Mouse (Mus musculus) neural tube, embryonic 12.5 days (tissue): ENCODE measurements around the gene Ciz1. TPM values are rescaled to one million over a fixed set of nuclear protein-coding genes. Genes with fewer than 3 reads are reported as not detected.

Source experiments
- ATAC-seq: fragments of 200-750 bp; cut with Nextera tagmentation; 2 replicates; pipeline ENCODE4 v1.8.0; 2017; ENCODE audit warnings: low read depth, mild to moderate bottlenecking, moderate TSS enrichment, moderate library complexity; ENCODE audit not compliant: low FRiP score
- H3K27ac ChIP-seq: fragments of 300-500 bp; sonication (generic); 2 replicates; pipeline ENCODE4 v1.5.1; 2016
- H3K27me3 ChIP-seq: fragments of 300-500 bp; sonication (generic); replicated peaks from 2 replicates; pipeline ENCODE4 v1.6.1; 2016; ENCODE audit warnings: mild to moderate bottlenecking
- H3K36me3 ChIP-seq: fragments of 300-500 bp; sonication (generic); 2 replicates; pipeline ENCODE4 v1.6.1; 2016; ENCODE audit warnings: mild to moderate bottlenecking
- H3K4me1 ChIP-seq: fragments of 300-500 bp; sonication (generic); 2 replicates; pipeline ENCODE4 v1.6.1; 2016
- H3K4me2 ChIP-seq: fragments of 300-500 bp; sonication (generic); replicated peaks from 2 replicates; pipeline ENCODE4 v1.6.1; 2016; ENCODE audit warnings: mild to moderate bottlenecking
- H3K4me3 ChIP-seq: fragments of 300-500 bp; sonication (generic); 2 replicates; pipeline ENCODE4 v1.5.1; 2016
- H3K9ac ChIP-seq: fragments of 300-500 bp; sonication (generic); 2 replicates; pipeline ENCODE4 v1.6.1; 2016; ENCODE audit warnings: mild to moderate bottlenecking
- H3K9me3 ChIP-seq: fragments of 300-500 bp; sonication (generic); 2 replicates; pipeline ENCODE4 v1.6.1; 2016; ENCODE audit warnings: mild to moderate bottlenecking
- WGBS: fragments of 180-500 bp; shearing (Covaris S2); methylation state at CpG from one replicate; pipeline ENCODE4 v1.1.7; 2016; 5-methylcytosine and 5-hydroxymethylcytosine counted together
- polyA plus RNA-seq: library from polyadenylated mRNA; unstranded; fragments of >200 nt; fragmentation: Nextera tagmentation; extraction: Ambion mirVana; gene quantifications from 2 replicates; pipeline ENCODE4 v1.2.1, GENCODE M21; 2016

Gene Ciz1
- polyA plus RNA-seq, 1 experiment from 2014 or later = 57.6 TPM

DNA sequence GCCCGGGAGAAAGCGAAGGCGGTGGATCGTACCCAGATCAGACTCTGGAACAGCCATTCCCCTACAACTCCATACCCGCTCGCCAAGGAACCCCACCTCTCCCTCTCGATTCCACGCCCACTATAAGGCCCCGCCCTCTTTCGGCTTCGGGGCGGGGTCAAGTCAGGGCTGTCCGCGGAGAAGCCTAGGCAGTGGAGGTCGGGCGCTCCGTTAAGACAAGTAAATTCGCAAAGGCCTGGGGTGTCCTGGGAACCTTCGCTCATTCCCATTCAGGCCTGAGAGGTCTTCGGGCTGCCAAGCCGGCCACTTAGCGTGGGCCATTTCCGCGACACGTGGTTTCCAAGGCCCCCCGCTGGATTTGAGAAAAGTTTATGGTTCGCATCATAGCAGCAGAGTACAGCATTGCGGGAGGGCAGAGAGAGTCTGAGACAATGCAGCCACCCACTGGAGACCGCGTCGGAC is 43.4 kb downstream of the Ciz1 start, which contains the start of gene Ptges2:
Gene Ptges2 (plus strand): TSS at position 413 of the 462 bp plus-strand sequence.
- H3K4me3 ChIP-seq = peak within 1 kb of the TSS; percentile 93
- no peaks in the 10 kb centered on the region for H3K9me3 ChIP-seq
- peak within 1 kb of the TSS; percentile 91 for H3K9ac ChIP-seq
- H3K27me3 ChIP-seq = no peaks in the 10 kb centered on the region
- H3K4me2 ChIP-seq = peak within 1 kb of the TSS; percentile 95
- peaks cover 7% of the 10 kb centered on the region for H3K36me3 ChIP-seq
- H3K27ac ChIP-seq = peak within 1 kb of the TSS; percentile 57
- peaks cover 10% of the 10 kb centered on the region for H3K4me1 ChIP-seq
- under 1% methylated on average over 31 of the region's 31 CpGs for WGBS
- peak; percentile 92 for ATAC-seq

- peaks cover 10% of the 10 kb centered on the region for H3K4me1 ChIP-seq
- no peaks in the 10 kb centered on the region for H3K27me3 ChIP-seq
- H3K9me3 ChIP-seq = no peaks in the 10 kb centered on the region
- peak overlapping the region; percentile 95 for H3K4me2 ChIP-seq
- under 1% methylated on average over 59 of the region's 59 CpGs for WGBS
- H3K36me3 ChIP-seq = peaks cover 13% of the 10 kb centered on the region
- peak overlapping the region; percentile 93 for H3K4me3 ChIP-seq
- peak; percentile 97 for ATAC-seq
- peak overlapping the region; percentile 91 for H3K9ac ChIP-seq
- H3K27ac ChIP-seq = peak overlapping the region; percentile 57
These were observed 44.0 kb downstream of the Ciz1 start for GRCm38 (mm10) chr2:32395946-32396621.

DNA sequence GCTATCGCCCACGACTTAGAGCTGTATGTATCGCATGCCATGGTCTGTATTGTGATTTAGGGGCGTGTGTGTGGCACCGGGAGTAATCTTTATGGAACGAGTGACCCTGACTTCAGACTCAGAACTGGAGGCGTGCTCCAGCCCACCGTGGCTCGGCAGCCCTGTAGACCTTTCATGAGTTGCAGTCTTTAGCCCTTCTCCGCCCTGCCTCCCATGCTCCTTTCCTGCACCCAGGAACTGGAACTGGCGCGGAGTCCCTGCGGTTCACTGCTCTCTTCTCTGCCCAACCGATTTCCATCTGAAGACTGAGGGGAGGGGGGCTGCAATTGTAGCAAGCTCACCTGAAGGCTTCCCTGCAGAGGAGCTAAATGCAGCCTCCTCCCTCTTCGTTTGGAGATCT is 44.6 kb downstream of the Ciz1 start:
- peak overlapping the region; percentile 95 for H3K4me2 ChIP-seq
- H3K9ac ChIP-seq = peak overlapping the region; percentile 91
- peaks cover 10% of the 10 kb centered on the region for H3K4me1 ChIP-seq
- H3K27me3 ChIP-seq = no peaks in the 10 kb centered on the region
- H3K27ac ChIP-seq = no peak overlapping the region
- under 1% methylated on average over 15 of the region's 15 CpGs for WGBS
- peaks cover 19% of the 10 kb centered on the region for H3K36me3 ChIP-seq
- no peak for ATAC-seq
- peak overlapping the region; percentile 93 for H3K4me3 ChIP-seq
- H3K9me3 ChIP-seq = no peaks in the 10 kb centered on the region

- Histone ChIP-seq H3K9ac (no peak overlapping the region), H3K27me3 (no peaks in the 10 kb centered on the region), H3K27ac (no peak overlapping the region), H3K9me3 (no peaks in the 10 kb centered on the region), H3K4me1 (no peaks in the 10 kb centered on the region), H3K4me3 (no peak overlapping the region), H3K4me2 (no peak overlapping the region), H3K36me3 (peaks cover 31% of the 10 kb centered on the region)
- 16% methylated on average over 2 of the region's 2 CpGs for WGBS
- ATAC-seq = peak; percentile 33; the same call in 1 of the 2 replicates
These were observed 52.5 kb downstream of the Ciz1 start for GRCm38 (mm10) chr2:32404663-32405062.

DNA sequence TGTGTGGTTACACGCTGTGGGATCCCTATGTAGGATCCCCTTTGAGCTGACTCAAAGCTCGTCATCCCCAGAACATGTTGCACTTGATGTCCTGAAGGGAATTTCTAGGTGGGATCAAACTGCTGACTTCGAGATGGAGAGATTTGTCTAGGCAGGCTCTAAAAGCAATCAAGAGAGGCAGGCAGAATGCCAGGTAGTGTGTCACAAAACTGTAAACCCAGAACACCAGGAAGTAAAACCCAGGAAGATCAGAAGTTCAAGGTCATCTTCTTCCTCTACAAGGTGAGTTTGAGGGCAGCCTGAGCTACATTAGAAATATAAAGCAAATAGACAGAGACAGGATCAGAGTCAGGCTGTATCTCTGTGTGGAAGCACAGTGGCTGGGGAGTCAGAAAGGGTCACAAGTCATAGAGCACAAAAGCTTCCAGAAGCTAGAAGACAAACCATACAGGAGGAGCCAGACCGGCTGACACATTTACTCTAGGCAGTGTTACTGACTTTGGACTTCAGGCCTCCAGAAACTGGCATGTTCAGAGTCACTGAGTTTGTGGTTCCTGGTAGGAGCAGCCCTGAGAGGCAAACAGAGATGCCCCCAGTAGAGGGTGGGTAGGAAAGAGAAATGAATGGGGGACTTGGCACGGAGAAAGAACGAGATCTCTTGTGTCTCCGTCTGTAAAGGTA is 55.2 kb downstream of the Ciz1 start:
- 89% methylated on average over 7 of the region's 7 CpGs for WGBS
- no peak overlapping the region for H3K27ac ChIP-seq
- H3K36me3 ChIP-seq = peaks cover 6% of the 10 kb centered on the region
- H3K4me1 ChIP-seq = no peaks in the 10 kb centered on the region
- H3K9ac ChIP-seq = no peak overlapping the region
- H3K9me3 ChIP-seq = no peaks in the 10 kb centered on the region
- no peaks in the 10 kb centered on the region for H3K27me3 ChIP-seq
- H3K4me3 ChIP-seq = no peak overlapping the region
- no peak for ATAC-seq
- no peak overlapping the region for H3K4me2 ChIP-seq

DNA sequence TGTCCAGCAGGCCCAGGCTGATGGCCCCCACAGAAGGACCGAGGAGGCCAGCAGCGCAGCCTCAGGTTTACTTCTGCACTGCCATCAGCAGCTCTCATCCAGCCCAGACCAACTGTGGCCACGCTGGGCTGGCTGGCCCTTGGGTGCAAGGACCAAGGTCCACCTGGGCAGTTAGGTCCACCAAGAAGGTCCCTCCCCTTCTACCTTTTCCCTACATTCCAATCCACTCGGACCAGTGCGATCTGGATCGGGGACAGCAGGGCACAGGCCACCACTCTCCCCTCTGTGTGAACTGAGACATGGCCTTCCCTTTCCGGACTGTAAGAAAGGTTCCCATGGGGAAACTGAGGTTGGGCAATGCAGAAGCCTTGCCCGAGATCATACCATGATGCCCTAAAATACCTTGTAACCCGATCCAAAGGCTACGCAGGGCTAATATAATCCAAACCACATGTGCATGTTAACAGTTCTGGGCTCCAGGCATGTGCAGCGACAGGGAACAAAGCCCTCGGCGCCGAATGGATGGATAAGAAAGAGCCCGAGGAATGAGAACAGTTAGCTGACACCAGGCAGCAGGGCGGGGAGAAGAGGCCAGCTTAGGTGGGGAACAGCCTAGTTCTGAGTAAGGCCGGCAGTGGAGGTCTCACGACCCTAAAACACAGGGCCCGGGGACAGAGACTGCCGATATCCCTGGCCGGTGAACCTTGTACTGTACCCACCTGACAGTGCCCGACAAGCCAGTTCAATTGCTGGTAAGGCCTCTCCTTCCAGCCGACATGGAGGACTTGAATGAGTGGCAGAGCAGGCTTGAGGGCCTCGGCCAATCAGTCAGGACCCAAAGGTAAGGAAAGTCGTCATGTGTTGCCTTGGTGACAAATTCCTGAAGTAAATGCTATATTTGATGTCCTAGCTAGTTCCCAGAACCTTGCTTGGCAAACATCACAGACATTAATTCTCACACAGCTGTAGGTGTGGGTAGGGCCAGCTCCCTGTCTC is 56.6 kb downstream of the Ciz1 start:
- Histone ChIP-seq H3K9ac (no peak overlapping the region), H3K36me3 (peaks cover 2% of the 10 kb centered on the region), H3K4me1 (no peaks in the 10 kb centered on the region), H3K27me3 (no peaks in the 10 kb centered on the region), H3K27ac (no peak overlapping the region), H3K4me3 (no peak overlapping the region), H3K4me2 (no peak overlapping the region), H3K9me3 (no peaks in the 10 kb centered on the region)
- WGBS = 73% methylated on average over 25 of the region's 25 CpGs
- no peak for ATAC-seq

DNA sequence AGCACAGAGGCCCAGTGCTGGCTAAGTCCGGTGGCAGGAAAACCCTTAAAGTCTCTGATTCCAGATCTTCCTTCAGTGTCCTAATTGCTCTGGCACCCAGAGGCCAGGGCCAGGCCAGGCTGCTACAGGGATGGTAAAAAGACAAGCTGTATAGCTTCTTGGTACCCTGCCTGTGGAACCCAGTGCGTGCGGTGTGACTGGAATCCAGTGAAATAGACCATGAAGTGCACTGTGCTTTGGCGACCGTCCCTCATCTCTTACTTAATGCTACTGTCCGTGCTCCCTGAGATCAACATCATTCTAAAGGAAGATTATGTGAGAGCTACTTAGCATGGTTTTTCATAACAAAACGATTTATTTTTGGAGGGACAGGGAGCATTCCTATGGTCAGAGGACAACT is 59.3 kb downstream of the Ciz1 start:
- no peak for ATAC-seq
- no peak overlapping the region for H3K9ac ChIP-seq
- WGBS = 87% methylated on average over 7 of the region's 7 CpGs
- no peak overlapping the region for H3K4me3 ChIP-seq
- H3K27me3 ChIP-seq = no peaks in the 10 kb centered on the region
- no peak overlapping the region for H3K27ac ChIP-seq
- peaks cover 28% of the 10 kb centered on the region for H3K36me3 ChIP-seq
- no peaks in the 10 kb centered on the region for H3K9me3 ChIP-seq
- H3K4me1 ChIP-seq = no peaks in the 10 kb centered on the region
- H3K4me2 ChIP-seq = no peak overlapping the region

- H3K36me3 ChIP-seq = peaks cover 43% of the 10 kb centered on the region
- H3K27ac ChIP-seq = no peak overlapping the region
- no peak overlapping the region for H3K9ac ChIP-seq
- no peak overlapping the region for H3K4me2 ChIP-seq
- H3K4me1 ChIP-seq = no peaks in the 10 kb centered on the region
- no peaks in the 10 kb centered on the region for H3K9me3 ChIP-seq
- ATAC-seq = no peak
- H3K27me3 ChIP-seq = no peaks in the 10 kb centered on the region
- H3K4me3 ChIP-seq = no peak overlapping the region
- 87% methylated on average over 6 of the region's 6 CpGs for WGBS
These were observed 60.8 kb downstream of the Ciz1 start for GRCm38 (mm10) chr2:32412742-32413531.

GRCm38 (mm10) chr2:32413936-32414335 is 61.8 kb downstream of the Ciz1 start:
- Histone ChIP-seq H3K27ac (no peak overlapping the region), H3K27me3 (no peaks in the 10 kb centered on the region), H3K4me1 (no peaks in the 10 kb centered on the region), H3K9ac (no peak overlapping the region), H3K9me3 (no peaks in the 10 kb centered on the region), H3K4me3 (no peak overlapping the region), H3K36me3 (peaks cover 53% of the 10 kb centered on the region), H3K4me2 (no peak overlapping the region)
- WGBS = 60% methylated on average over 5 of the region's 5 CpGs
- ATAC-seq = no peak

- Histone ChIP-seq H3K4me3 (no peak overlapping the region), H3K27ac (no peak overlapping the region), H3K9ac (no peak overlapping the region), H3K27me3 (no peaks in the 10 kb centered on the region), H3K9me3 (no peaks in the 10 kb centered on the region), H3K36me3 (peaks cover 72% of the 10 kb centered on the region), H3K4me2 (no peak overlapping the region), H3K4me1 (no peaks in the 10 kb centered on the region)
- no peak for ATAC-seq
- 95% methylated on average over 12 of the region's 12 CpGs for WGBS
These were observed 63.7 kb downstream of the Ciz1 start for GRCm38 (mm10) chr2:32415801-32416200.

GRCm38 (mm10) chr2:32416556-32416955 is 64.4 kb downstream of the Ciz1 start:
- WGBS = 92% methylated on average over 2 of the region's 2 CpGs
- no peak for ATAC-seq
- Histone ChIP-seq H3K4me1 (no peaks in the 10 kb centered on the region), H3K9ac (no peak overlapping the region), H3K4me3 (no peak overlapping the region), H3K9me3 (no peaks in the 10 kb centered on the region), H3K27ac (no peak overlapping the region), H3K36me3 (peaks cover 76% of the 10 kb centered on the region), H3K27me3 (no peaks in the 10 kb centered on the region), H3K4me2 (no peak overlapping the region)
